Mouse (Mus musculus) bone marrow, adult 2 months (tissue): ENCODE data around the gene Ccdc6.

Experiments used
- CTCF ChIP-seq: fragments of 200-500 bp; IDR thresholded peaks from 2 replicates; pipeline ENCODE4 v1.5.1; 2011; ENCODE audit warnings: low read length, control low read depth; ENCODE audit not compliant: control insufficient read depth, insufficient read depth
- POLR2A ChIP-seq: fragments of 200-500 bp; IDR thresholded peaks from 2 replicates; pipeline ENCODE4 v1.6.1; 2011; ENCODE audit warnings: low read depth, mild to moderate bottlenecking, control low read depth, low read length, borderline replicate concordance; ENCODE audit not compliant: control insufficient read depth

- no peak for TF ChIP-seq CTCF
- TF ChIP-seq POLR2A = no peak
Observed at GRCm38 (mm10) chr10:70226608-70227007, 129.7 kb downstream of the Ccdc6 start.
